Mouse (Mus musculus): ENCODE data around the gene Riok1. TPM values are rescaled to one million over a fixed set of nuclear protein-coding genes. Genes with fewer than 3 reads are reported as not detected.

Gene Riok1
- polyA plus RNA-seq, 1 experiment = 14.6 TPM

DNA sequence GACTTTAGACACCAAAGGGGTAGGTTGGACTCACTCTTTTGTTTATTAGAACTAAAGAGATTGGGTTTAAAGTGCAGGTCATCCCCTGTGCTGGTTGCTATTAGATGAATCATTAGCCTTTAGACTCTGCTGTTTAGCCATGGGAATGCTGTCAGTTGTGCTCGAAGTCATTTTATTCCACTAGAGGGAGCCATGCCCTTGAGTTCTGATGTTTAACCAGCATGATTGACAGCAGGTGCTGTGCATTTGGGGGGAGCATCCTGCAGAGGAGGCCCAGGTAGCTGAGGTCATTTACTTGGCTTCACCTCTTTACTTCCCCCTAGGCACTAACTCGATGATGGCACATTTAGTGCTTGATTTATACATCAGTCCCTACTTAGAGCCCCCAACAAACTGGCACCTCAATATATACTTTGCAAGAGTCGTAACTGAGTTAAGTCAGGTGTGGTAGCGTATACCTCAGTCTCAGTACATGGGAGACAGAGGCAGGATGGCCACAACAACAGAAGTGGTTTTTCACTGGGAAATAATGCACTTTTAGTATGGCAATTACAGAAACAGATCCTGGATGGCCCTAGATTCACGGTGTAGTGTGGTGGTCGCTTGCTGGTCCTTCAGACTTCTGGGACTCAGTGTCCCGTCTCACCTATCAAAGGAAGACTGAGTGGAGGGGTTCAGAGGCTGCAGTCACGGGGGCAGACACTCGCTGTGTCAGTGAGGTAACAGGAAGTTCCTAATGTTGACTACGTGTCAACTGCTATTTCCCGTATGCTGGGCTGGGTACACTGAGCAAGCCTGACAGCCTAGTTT lies 28.3 kb downstream of the Riok1 start:
- no peak for DNase-seq (ENCODE audit: low read depth)

DNA sequence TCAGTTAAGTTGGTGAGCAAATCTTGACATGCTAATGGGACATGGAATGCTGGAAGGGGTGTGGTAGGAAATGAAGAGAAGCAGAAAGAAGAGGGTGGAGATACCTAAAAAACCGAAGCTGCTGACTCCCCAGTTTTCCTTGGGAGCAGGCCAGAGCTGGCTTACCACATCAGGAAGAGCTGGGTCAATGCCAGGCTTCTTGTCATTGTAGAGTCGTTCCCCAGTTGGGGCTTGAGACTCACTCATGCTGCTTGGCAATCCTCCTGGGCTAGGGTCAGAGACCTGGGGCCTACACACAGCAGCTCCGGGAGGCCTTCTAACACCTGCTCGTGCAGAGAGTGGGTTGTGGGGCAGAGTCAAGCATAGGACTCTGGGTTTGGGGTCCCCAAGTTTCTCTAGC lies 34.1 kb downstream of the Riok1 start:
- DNase-seq (ENCODE audit: low read depth) = no peak

DNA sequence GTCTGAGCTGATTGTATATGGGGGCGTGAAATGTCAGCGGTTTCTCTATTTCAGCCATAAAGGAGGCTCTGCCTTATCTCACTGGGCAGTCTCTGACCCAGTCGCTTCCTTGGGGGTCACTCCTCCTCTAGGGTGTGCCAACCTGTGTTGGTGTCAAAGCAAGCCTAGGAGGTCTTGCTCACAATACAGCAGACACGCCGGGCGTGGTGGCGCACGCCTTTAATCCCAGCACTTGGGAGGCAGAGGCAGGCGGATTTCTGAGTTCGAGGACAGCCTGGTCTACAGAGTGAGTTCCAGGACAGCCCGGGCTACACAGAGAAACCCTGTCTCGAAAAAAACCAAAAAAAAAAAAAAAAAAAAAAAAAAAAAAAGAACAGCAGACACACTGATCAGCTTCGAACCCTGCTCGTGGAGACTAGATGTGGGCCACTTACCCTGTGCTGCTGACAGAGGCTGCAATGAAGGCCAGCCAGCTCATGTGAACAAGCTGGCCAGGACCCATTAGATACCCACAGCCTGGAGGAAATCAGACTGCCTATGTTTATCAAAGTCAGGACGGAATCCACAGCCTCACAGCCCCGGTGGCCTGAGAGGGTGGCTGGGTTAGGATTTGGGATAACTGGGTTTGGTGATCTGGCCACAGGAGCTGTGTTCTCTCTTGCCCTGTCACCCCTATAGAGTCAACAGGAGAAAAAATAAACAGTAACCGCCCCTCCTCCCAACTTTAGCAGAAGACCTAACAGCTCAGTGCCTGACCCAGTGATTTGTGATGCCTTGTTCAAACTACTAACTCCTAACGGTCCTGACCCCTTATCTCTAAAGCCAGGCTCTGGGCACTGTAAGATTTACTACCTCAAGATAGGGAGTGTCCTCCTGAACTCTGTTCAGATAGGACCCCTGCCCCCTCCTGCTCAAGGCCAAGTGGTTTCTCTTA lies 36.8 kb downstream of the Riok1 start:
- DNase-seq (ENCODE audit: low read depth) = no peak

DNA sequence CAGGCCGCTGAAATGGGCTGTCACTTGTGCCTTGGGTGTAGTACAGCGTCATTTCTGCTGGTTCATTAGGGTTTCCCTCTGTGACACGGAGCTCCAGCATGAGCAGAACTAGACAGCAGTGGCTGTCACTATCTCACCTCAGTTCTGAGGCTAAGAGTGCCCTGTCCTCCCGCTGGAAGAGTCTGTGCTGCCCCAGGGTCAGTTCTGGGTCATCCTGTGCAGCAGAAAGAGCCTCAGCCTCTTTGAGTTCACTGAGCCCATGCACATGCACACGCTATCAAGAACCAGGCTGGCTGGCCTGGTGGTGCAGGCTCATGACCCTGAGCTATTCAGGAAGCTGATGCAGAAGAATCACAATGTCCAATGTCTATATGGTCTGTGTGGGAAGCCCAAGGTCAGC lies 37.6 kb downstream of the Riok1 start:
- DNase-seq (ENCODE audit: low read depth) = no peak

DNA sequence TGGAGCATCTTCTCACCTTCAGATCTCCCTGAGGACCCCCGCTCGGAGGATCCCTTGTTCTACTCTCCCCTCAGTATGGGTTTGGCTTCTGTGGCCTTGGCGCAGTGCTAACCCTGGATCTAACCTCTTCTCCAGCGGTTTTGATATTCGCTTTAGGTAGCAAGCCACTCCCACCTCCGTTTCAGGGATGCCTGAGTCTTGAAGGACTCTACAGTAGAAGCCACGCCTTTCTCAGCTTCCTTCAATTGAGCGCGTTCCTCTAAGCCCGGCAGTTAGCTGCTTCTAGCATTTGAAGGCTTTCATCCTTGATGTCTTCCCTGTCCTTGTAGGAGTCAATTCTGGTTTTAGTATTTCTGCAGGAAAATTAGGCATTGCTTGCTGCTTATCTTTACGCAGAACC lies 40.3 kb downstream of the Riok1 start:
- DNase-seq (ENCODE audit: low read depth) = no peak

GRCm38 (mm10) chr13:38078836-38079235 lies 42.0 kb downstream of the Riok1 start:
- no peak for DNase-seq (ENCODE audit: low read depth)

GRCm38 (mm10) chr13:38079366-38079765 lies 42.6 kb downstream of the Riok1 start:
- DNase-seq (ENCODE audit: low read depth) = no peak

- no peak for DNase-seq (ENCODE audit: low read depth)
Observed at GRCm38 (mm10) chr13:38080014-38080413, 43.2 kb downstream of the Riok1 start.

GRCm38 (mm10) chr13:38080725-38081124 lies 43.9 kb downstream of the Riok1 start:
- peak; percentile 90 for DNase-seq (ENCODE audit: low read depth)

GRCm38 (mm10) chr13:38081161-38081560 lies 44.4 kb downstream of the Riok1 start:
- DNase-seq (ENCODE audit: low read depth) = peak; percentile 81

DNA sequence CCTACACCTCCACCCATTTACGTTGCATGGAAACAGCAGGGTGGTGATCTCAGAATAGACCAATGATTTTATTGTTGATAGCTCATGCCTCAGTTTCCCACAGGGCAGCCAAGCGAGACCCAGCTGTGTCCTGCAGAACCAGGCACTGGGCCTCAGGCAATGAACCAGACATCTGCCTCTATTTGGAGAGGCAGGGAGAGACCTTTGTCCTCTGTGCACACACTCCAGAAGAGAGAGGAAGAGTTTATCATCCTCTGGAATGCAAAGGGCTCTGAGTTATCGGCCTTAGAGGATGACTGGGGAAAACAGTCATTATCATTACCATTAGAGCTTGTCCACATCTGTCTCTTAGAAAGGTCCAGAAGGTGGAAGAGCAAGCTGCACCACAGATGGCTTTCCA lies 49.9 kb downstream of the Riok1 start:
- DNase-seq (ENCODE audit: low read depth) = no peak

GRCm38 (mm10) chr13:38088008-38088407 lies 51.2 kb downstream of the Riok1 start:
- no peak for DNase-seq (ENCODE audit: low read depth)

DNA sequence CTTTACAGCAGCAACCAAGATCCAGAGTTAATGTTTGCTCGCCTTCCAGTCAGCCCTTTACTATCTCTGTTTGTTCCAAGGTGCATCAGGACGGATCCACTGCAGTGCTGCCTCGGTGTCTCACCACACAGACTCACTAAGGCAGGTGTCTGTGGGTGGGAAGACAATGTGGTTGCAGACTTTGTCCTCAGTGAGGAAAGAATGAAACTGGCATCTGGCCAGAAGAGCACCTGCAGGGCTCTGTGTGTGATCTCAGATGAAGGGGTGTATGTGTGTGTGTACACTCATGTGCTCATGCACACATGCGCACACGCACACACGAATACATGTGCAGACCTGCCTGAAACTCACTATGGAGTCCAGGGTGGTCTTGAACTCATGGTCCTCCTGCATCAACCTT lies 52.7 kb downstream of the Riok1 start:
- DNase-seq (ENCODE audit: low read depth) = no peak

GRCm38 (mm10) chr13:38089871-38090270 lies 53.1 kb downstream of the Riok1 start:
- no peak for DNase-seq (ENCODE audit: low read depth)

GRCm38 (mm10) chr13:38096207-38096606 lies 59.4 kb downstream of the Riok1 start:
- no peak for DNase-seq (ENCODE audit: low read depth)

GRCm38 (mm10) chr13:38103406-38103805 lies 66.6 kb downstream of the Riok1 start:
- no peak for DNase-seq (ENCODE audit: low read depth)

GRCm38 (mm10) chr13:38104501-38104900 lies 67.7 kb downstream of the Riok1 start:
- no peak for DNase-seq (ENCODE audit: low read depth)

DNA sequence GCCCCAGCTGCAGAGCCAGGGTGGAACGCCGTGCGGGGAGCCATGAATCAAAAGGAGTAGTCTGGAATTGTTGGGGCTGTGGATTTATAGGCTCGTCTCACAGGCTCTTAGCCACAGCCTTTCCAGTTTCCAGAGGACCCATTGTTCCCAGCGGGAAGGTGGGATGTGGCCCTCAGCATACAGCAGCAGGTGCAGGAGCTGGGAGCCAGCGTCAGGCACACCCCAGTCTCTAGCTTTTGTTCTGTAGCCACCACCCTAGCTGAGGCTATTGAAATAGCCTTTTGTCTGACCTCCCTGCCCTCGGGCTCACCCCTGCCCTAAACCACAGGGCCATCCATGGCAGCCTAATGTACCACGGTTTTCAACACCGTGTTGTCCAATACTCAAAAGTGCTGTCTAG lies 72.3 kb downstream of the Riok1 start:
- DNase-seq (ENCODE audit: low read depth) = no peak

Other genes starting within 250 kb of the Riok1 start
- gene Ssr1, start 42.8 kb upstream of the Riok1 start, polyA plus RNA-seq (2012; rRNA removed) = 17.2 and 21.7 TPM in 2 replicates
- gene Cage1, start 74 bp downstream of the Riok1 start, polyA plus RNA-seq (2012; rRNA removed) = 0.57 and 0.99 TPM in 2 replicates
- gene Dsp, start 114.3 kb downstream of the Riok1 start, polyA plus RNA-seq (2012; rRNA removed) = 11.0 and 24.2 TPM in 2 replicates
- 24.6 and 28.9 TPM in 2 replicates for gene Snrnp48, start 167.9 kb downstream of the Riok1 start, polyA plus RNA-seq (2012; rRNA removed)